Mouse (Mus musculus) liver, embryonic 13.5 days (tissue): ENCODE results near the gene Ccl7. TPM values are rescaled to one million over a fixed set of nuclear protein-coding genes. Genes with fewer than 3 reads are reported as not detected.

Experiments
- ATAC-seq: fragments of 200-750 bp; cut with Nextera tagmentation; 2 replicates; pipeline ENCODE4 v1.8.0; 2017; ENCODE audit warnings: low read depth, mild to moderate bottlenecking, moderate number of reproducible peaks, moderate library complexity
- DNase-seq: peaks from one replicate; pipeline ENCODE4 v3.0.0; 2022
- H3K27ac ChIP-seq: fragments of 300-500 bp; sonication (generic); 2 replicates; pipeline ENCODE4 v1.5.1; 2015; ENCODE audit warnings: moderate library complexity, mild to moderate bottlenecking, inconsistent platforms
- H3K27me3 ChIP-seq: fragments of 300-500 bp; sonication (generic); 2 replicates; pipeline ENCODE4 v1.6.1; 2015; ENCODE audit warnings: mild to moderate bottlenecking, inconsistent platforms
- H3K36me3 ChIP-seq: fragments of 300-500 bp; sonication (generic); 2 replicates; pipeline ENCODE4 v1.6.1; 2015; ENCODE audit warnings: mild to moderate bottlenecking, inconsistent platforms
- H3K4me1 ChIP-seq: fragments of 300-500 bp; sonication (generic); replicated peaks from 2 replicates; pipeline ENCODE4 v1.6.1; 2015; ENCODE audit warnings: inconsistent platforms
- H3K4me2 ChIP-seq: fragments of 300-500 bp; sonication (generic); 2 replicates; pipeline ENCODE4 v1.6.1; 2015; ENCODE audit warnings: inconsistent platforms, mild to moderate bottlenecking, moderate library complexity
- H3K4me3 ChIP-seq: fragments of 300-500 bp; sonication (generic); replicated peaks from 2 replicates; pipeline ENCODE4 v1.5.1; 2015; ENCODE audit warnings: mild to moderate bottlenecking, inconsistent platforms
- H3K9ac ChIP-seq: fragments of 300-500 bp; sonication (generic); 2 replicates; pipeline ENCODE4 v1.6.1; 2015; ENCODE audit warnings: mild to moderate bottlenecking, inconsistent platforms
- H3K9me3 ChIP-seq: fragments of 300-500 bp; sonication (generic); replicated peaks from 2 replicates; pipeline ENCODE4 v1.6.1; 2016; ENCODE audit warnings: inconsistent platforms
- WGBS: fragments of 180-500 bp; shearing (Covaris S2); methylation state at CpG from one replicate; pipeline ENCODE4 v1.1.7; 2015; ENCODE audit not compliant: insufficient replicate concordance; 5-methylcytosine and 5-hydroxymethylcytosine counted together
- polyA plus RNA-seq: library from polyadenylated mRNA; unstranded; fragments of >200 nt; fragmentation: Nextera tagmentation; extraction: Ambion mirVana; gene quantifications from 2 replicates; pipeline ENCODE4 v1.2.1, GENCODE M21; 2015

Gene Ccl7
- polyA plus RNA-seq = 0.67 and 0.94 TPM in 2 replicates

DNA sequence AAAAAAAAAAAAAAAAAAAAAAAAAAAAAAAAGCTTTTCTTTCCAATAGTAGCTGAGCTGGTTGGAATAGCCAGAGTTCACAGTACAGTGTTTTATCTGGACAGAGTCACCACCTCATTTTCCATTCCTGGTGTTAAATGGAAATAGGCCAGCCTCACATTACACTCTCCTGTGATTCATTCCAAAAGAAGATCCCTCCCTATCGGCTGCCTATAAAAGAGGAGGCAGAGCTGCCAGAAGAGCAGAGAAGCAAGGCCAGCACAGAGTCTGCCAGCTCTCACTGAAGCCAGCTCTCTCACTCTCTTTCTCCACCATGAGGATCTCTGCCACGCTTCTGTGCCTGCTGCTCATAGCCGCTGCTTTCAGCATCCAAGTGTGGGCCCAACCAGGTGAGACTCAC, at the start of gene Ccl7:
TSS of gene Ccl7 (plus strand) at position 242 of the 400 bp plus-strand sequence.
- Histone ChIP-seq H3K27ac (no peak within 1 kb of the TSS), H3K4me2 (no peak within 1 kb of the TSS), H3K9ac (no peak within 1 kb of the TSS), H3K27me3 (no peaks in the 10 kb centered on the region), H3K9me3 (no peaks in the 10 kb centered on the region), H3K36me3 (no peaks in the 10 kb centered on the region), H3K4me1 (no peaks in the 10 kb centered on the region), H3K4me3 (no peak within 1 kb of the TSS)
- no peak for DNase-seq
- no peak for ATAC-seq
- 65% methylated on average over 3 of the region's 3 CpGs for WGBS

DNA sequence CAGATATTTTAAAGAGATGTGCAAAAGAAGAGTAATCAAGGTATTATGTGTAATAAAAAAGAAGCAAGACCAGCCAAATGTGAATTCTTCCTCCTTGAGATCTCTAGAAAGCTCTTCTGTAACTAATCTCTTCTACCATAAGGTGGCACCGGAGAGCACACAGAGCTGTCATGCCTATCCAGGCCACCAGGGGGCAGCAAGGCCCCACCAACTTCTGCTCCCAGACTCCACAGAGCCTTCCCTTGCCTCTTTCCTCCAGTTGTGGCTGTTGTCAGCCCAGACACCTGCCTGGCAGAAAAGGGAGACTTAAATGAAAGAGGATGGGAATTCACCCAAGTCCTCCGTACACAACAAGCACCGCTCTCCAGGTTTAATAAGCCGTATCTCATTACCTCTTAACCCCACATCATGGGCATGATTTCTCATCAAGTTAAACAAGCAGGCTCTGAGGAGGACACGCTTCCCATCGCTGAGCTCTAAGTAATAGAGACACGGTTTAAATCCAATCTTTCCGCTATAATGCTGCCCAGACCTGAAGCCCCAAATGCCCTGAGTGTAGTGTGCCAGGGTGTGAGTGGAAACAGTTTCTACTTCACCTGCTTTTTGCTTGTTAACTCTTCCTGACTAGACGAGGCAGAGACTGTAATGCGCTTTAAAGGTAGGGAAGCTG, 49.2 kb upstream of the Ccl7 start:
- Histone ChIP-seq H3K4me2 (no peak overlapping the region), H3K9ac (no peak overlapping the region), H3K36me3 (no peaks in the 10 kb centered on the region), H3K27ac (no peak overlapping the region), H3K4me1 (no peaks in the 10 kb centered on the region), H3K4me3 (no peak overlapping the region), H3K27me3 (no peaks in the 10 kb centered on the region), H3K9me3 (no peaks in the 10 kb centered on the region)
- DNase-seq = peak; percentile 8
- ATAC-seq = no peak
- WGBS = 56% methylated on average over 10 of the region's 10 CpGs

DNA sequence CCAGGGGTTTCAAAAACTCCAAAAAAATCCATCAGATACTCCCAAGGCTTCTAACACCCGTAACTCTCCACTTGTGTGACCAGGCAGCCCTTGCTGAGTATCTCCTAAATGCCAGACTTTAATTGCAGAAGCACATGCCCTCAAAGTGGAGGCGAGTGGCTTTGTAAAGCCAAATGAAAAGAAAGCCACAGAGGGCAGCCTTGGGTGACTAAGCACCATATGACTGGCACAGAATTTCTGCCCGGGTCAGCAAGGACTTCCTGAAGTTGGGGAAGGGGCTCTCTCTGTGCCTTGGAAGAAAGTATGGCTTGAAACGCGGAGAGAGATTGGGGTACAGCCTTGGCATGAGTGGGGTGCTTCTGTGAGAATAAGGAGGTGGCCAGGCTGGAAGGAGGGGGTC, 48.4 kb upstream of the Ccl7 start:
- H3K27ac ChIP-seq = no peak overlapping the region
- WGBS = 58% methylated on average over 5 of the region's 5 CpGs
- no peaks in the 10 kb centered on the region for H3K9me3 ChIP-seq
- no peak overlapping the region for H3K4me2 ChIP-seq
- no peak overlapping the region for H3K4me3 ChIP-seq
- no peaks in the 10 kb centered on the region for H3K36me3 ChIP-seq
- DNase-seq (no peak), ATAC-seq (no peak)
- no peak overlapping the region for H3K9ac ChIP-seq
- H3K27me3 ChIP-seq = no peaks in the 10 kb centered on the region
- no peaks in the 10 kb centered on the region for H3K4me1 ChIP-seq

DNA sequence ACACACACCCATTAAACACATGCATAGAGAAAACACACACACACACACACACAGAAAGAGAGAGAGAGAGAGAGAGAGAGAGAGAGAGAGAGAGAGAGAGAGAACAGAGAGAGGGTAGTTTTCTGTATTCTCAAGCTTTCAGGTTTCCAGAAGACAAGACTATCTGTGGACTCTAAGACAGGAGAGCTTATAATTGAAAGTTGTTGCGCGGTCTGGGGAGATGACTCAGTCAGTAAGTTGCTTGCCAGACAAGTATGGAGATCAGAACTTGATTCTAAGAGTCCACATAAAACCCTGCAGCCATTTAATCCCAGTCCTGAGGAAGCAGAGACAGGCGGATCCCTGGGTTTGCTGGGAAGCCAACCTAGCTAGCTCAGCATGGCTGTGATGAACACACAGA, 46.9 kb upstream of the Ccl7 start:
- H3K27ac ChIP-seq = no peak overlapping the region
- H3K9ac ChIP-seq = no peak overlapping the region
- no peaks in the 10 kb centered on the region for H3K27me3 ChIP-seq
- H3K4me3 ChIP-seq = no peak overlapping the region
- H3K9me3 ChIP-seq = no peaks in the 10 kb centered on the region
- no peak for ATAC-seq
- H3K4me2 ChIP-seq = no peak overlapping the region
- DNase-seq = no peak
- no peaks in the 10 kb centered on the region for H3K36me3 ChIP-seq
- 54% methylated on average over 3 of the region's 3 CpGs for WGBS
- no peaks in the 10 kb centered on the region for H3K4me1 ChIP-seq

DNA sequence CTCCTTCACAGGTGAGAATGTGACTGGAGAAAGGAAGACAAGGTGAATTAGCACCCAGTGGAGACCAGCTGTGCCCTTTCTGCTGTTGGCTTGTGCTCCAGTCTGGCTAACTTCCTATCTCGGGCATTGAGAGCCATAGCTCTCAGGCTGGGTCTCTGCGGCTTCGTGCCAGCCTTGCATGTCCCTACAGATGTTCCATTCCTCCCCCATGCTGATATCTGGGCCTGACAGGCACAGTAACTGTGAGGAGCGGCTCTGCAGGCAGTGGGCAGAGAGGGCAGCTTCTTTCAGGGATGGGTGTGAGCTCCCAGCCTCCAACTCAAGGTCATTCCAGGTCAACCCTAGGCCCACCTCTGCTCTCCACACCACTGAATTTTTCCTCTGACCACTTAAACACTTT, 46.0 kb upstream of the Ccl7 start:
- no peak overlapping the region for H3K4me3 ChIP-seq
- DNase-seq (no peak), ATAC-seq (no peak)
- H3K4me2 ChIP-seq = no peak overlapping the region
- H3K9me3 ChIP-seq = no peaks in the 10 kb centered on the region
- WGBS = 51% methylated on average over 4 of the region's 4 CpGs
- no peaks in the 10 kb centered on the region for H3K4me1 ChIP-seq
- H3K27ac ChIP-seq = no peak overlapping the region
- H3K27me3 ChIP-seq = no peaks in the 10 kb centered on the region
- H3K9ac ChIP-seq = no peak overlapping the region
- H3K36me3 ChIP-seq = no peaks in the 10 kb centered on the region

DNA sequence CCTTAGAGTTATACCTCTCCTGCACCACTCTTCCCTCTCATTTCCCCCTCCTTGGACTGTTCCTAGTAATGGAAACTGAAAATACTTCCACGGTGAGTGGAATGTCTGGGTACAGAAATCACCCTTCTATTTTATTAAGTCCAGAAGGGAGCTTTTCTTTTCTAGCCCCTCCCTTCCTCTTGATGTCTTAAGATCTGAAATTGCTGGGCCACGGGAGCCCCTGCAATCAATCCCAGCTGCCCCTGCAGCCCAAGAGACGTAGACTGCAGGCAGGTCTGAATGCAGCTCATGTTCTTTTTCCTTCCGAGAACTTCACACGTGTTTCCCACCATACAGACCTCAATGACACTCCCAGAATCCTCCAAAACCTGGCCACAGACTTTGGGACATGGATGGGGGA, 44.9 kb upstream of the Ccl7 start:
- Histone ChIP-seq H3K9me3 (no peaks in the 10 kb centered on the region), H3K27ac (no peak overlapping the region), H3K36me3 (no peaks in the 10 kb centered on the region), H3K4me3 (no peak overlapping the region), H3K9ac (no peak overlapping the region), H3K4me2 (no peak overlapping the region), H3K27me3 (no peaks in the 10 kb centered on the region), H3K4me1 (no peaks in the 10 kb centered on the region)
- DNase-seq (no peak), ATAC-seq (no peak)
- 42% methylated on average over 5 of the region's 5 CpGs for WGBS

DNA sequence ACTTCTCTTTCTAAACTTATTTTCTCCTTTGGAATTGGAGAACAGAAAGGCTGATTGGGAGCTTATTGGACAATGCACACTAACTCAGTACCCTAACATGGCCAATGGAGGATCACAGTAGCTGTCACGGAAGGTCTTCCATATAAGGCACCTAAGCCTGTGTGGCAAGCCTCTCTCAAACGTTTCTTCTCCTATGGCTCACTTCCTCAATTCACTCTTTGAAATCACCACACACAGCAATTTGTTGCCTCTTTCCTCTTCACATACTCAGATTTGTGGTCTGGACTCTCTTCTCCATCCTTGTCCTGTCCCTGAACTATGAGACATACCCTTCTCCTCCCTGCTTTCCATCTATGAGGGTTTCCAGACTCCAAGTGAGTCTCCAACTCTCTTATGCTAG, 40.7 kb upstream of the Ccl7 start:
- peaks cover 5% of the 10 kb centered on the region; the same call in 1 of the 2 replicates for H3K4me1 ChIP-seq

DNA sequence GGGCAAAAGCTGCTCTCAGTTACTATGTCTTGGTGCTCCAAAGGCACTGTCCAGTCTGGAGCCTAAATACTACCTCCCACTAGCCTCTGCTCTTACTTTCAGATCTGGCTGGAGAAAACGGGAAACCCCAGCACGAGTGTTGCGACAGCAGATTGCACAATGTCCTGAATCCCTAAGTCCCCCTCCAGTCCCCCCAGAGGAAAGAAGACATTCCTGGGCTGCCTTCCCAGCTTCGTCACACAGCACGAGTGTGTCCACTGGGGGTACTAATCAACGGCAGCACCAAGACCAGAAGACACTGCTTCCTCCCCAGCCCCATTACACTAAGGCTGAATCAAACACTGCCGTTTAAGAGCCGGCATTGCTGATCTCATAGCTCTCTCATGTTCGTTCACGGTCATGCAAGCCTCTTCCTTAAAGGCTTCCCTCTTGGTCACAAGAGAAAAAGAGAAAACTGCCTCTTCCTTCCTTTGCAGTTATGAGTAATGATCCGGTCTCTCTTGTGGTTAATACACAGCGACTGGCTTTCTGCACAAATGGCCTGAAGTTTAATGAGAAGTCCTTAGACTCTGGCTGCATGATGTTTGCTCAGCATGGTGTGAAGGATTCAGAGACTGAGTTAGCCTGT, 38.6 kb upstream of the Ccl7 start:
- peaks cover 5% of the 10 kb centered on the region; the same call in 1 of the 2 replicates for H3K4me1 ChIP-seq
- no peaks in the 10 kb centered on the region for H3K9me3 ChIP-seq
- 0 out of 2 replicates have a peak, but pooled peaks have one; percentile 20 for ATAC-seq
- no peak for DNase-seq
- no peaks in the 10 kb centered on the region for H3K27me3 ChIP-seq
- H3K4me2 ChIP-seq = 0 out of 2 replicates have a peak overlapping the region, but pooled peaks have one; percentile 6
- WGBS = 15% methylated on average over 12 of the region's 12 CpGs
- H3K27ac ChIP-seq = no peak overlapping the region
- no peak overlapping the region for H3K4me3 ChIP-seq
- H3K9ac ChIP-seq = no peak overlapping the region
- H3K36me3 ChIP-seq = no peaks in the 10 kb centered on the region

More for the DNA sequence above, 40.7 kb upstream of the Ccl7 start:
- Histone ChIP-seq H3K9ac (no peak overlapping the region), H3K27ac (no peak overlapping the region), H3K9me3 (no peaks in the 10 kb centered on the region), H3K4me3 (no peak overlapping the region), H3K36me3 (no peaks in the 10 kb centered on the region), H3K27me3 (no peaks in the 10 kb centered on the region), H3K4me2 (no peak overlapping the region)
- ATAC-seq = no peak
- no peak for DNase-seq
- WGBS = 37% methylated on average over 2 of the region's 2 CpGs

DNA sequence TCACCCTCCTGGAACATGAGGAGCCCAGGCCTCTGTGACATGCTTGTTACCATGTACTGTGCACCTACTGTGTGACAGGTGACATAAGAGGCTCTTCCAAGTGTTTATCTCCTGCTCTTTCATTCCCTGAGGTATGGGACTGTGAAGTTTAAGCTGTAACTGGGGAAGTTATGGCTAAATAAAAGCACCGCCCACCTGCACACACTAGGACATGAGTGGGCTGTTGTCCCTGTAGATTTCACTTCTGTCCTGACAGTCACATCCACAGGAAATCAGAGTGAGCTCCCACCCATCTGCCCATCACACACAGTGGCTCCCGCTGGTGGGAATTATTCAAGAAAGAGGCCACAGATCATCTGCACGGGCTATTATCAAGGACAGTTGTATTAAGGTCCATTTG, 35.4 kb upstream of the Ccl7 start:
- H3K4me3 ChIP-seq = no peak overlapping the region
- no peak overlapping the region for H3K4me2 ChIP-seq
- H3K27ac ChIP-seq = no peak overlapping the region
- DNase-seq (no peak), ATAC-seq (no peak)
- H3K4me1 ChIP-seq = peaks cover 5% of the 10 kb centered on the region; the same call in 1 of the 2 replicates
- WGBS = 59% methylated on average over 3 of the region's 3 CpGs
- no peaks in the 10 kb centered on the region for H3K9me3 ChIP-seq
- H3K27me3 ChIP-seq = no peaks in the 10 kb centered on the region
- no peak overlapping the region for H3K9ac ChIP-seq
- no peaks in the 10 kb centered on the region for H3K36me3 ChIP-seq

DNA sequence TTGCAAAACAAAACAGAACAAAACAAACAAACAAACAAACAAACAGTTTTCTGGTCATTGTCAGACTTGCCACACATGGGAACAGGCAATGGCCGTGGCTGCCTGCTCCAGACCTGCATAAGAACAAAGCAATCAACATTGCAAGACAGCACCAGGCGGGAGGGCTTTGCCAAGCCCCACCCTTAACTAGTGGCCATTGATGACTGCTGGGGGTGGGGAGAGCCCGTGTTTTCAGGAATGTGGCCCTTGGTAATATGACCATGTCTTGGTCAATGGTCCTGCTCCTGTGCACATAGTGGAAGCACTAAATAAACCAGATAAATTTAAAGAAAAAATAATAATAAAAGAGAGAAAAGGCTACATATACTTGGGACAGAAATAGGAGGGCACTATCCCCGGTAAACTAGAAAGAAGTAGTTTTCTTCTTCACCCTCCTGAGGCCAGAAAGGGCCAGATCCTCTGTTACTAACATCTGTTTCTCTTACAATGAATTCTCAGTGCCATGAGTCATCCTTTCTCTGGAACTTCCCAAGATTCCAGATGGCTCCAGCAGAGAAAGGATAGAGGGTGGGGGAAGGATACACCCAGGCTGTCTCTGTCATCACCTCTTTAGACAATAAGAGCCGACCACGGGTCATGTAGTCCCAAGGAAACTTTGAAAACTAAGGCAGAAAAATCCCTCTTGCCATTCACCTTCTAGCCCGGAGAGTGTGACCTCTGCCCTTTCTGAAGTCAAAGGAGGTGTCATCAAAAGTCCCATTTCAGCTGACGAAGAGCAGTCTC, 33.9 kb upstream of the Ccl7 start:
- Histone ChIP-seq H3K4me3 (no peak overlapping the region), H3K4me2 (no peak overlapping the region), H3K27ac (no peak overlapping the region), H3K36me3 (no peaks in the 10 kb centered on the region), H3K4me1 (peaks cover 5% of the 10 kb centered on the region; the same call in 1 of the 2 replicates), H3K27me3 (no peaks in the 10 kb centered on the region), H3K9ac (no peak overlapping the region), H3K9me3 (no peaks in the 10 kb centered on the region)
- WGBS = 52% methylated on average over 8 of the region's 8 CpGs
- ATAC-seq (no peak), DNase-seq (no peak)

DNA sequence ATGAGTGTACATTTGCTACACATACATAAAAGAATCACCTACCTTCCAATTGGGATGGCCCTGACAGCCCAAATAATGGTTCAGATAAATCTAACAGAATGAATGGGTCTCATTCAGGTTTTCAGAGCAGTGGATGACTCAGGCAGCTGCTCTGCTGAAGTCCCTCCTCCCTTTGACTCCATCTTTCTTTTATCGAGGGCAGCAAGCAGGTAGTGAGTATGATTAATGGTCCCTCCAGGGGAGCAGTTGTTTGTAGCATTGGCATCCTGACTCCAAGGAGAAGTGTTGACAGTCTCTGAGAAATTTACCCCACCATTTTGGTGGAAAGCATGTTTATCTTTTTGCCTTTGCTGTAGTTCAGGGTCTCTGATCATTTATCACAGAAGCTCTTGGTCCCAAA, 31.8 kb upstream of the Ccl7 start:
- no peaks in the 10 kb centered on the region for H3K4me1 ChIP-seq
- no peak overlapping the region for H3K4me3 ChIP-seq
- 35% methylated on average over 1 of the region's 1 CpGs for WGBS
- no peaks in the 10 kb centered on the region for H3K9me3 ChIP-seq
- ATAC-seq (no peak), DNase-seq (no peak)
- H3K9ac ChIP-seq = no peak overlapping the region
- H3K4me2 ChIP-seq = no peak overlapping the region
- H3K27me3 ChIP-seq = no peaks in the 10 kb centered on the region
- H3K27ac ChIP-seq = no peak overlapping the region
- H3K36me3 ChIP-seq = no peaks in the 10 kb centered on the region
